Mouse (Mus musculus) embryonic facial prominence, embryonic 12.5 days (tissue): ENCODE data around the gene Cilp. TPM values are rescaled to one million over a fixed set of nuclear protein-coding genes. Genes with fewer than 3 reads are reported as not detected.
A peak's percentile ranks its signal among the peaks of the same experiment; 100 is the strongest.
"Not testable (repeated sequence)": the region's sequence is repeated elsewhere in the genome, so short reads cannot be mapped to it uniquely, and the experiment has no call there.

Source experiments
- ATAC-seq: fragments of 200-750 bp; cut with Nextera tagmentation; 2 replicates; pipeline ENCODE4 v1.8.0; 2017; ENCODE audit not compliant: insufficient number of reproducible peaks, insufficient read depth, low FRiP score, low TSS enrichment
- H3K27ac ChIP-seq: fragments of 300-500 bp; sonication (generic); 2 replicates; pipeline ENCODE4 v1.5.1; 2016; ENCODE audit warnings: mild to moderate bottlenecking
- H3K27me3 ChIP-seq: fragments of 300-500 bp; sonication (generic); 2 replicates; pipeline ENCODE4 v1.6.1; 2016; ENCODE audit warnings: mild to moderate bottlenecking, moderate library complexity
- H3K36me3 ChIP-seq: fragments of 300-500 bp; sonication (generic); 2 replicates; pipeline ENCODE4 v1.6.1; 2016; ENCODE audit warnings: mild to moderate bottlenecking
- H3K4me1 ChIP-seq: fragments of 300-500 bp; sonication (generic); 2 replicates; pipeline ENCODE4 v1.6.1; 2016
- H3K4me2 ChIP-seq: fragments of 300-500 bp; sonication (generic); replicated peaks from 2 replicates; pipeline ENCODE4 v1.6.1; 2016; ENCODE audit warnings: mild to moderate bottlenecking, moderate library complexity
- H3K4me3 ChIP-seq: fragments of 300-500 bp; sonication (generic); 2 replicates; pipeline ENCODE4 v1.5.1; 2016; ENCODE audit warnings: mild to moderate bottlenecking
- H3K9ac ChIP-seq: fragments of 300-500 bp; sonication (generic); 2 replicates; pipeline ENCODE4 v1.6.1; 2016; ENCODE audit warnings: mild to moderate bottlenecking, moderate library complexity
- H3K9me3 ChIP-seq: fragments of 300-500 bp; sonication (generic); 2 replicates; pipeline ENCODE4 v1.6.1; 2016; ENCODE audit warnings: mild to moderate bottlenecking, moderate library complexity
- WGBS: fragments of 180-500 bp; shearing (Covaris S2); methylation state at CpG from one replicate; pipeline ENCODE4 v1.1.7; 2016; 5-methylcytosine and 5-hydroxymethylcytosine counted together
- polyA plus RNA-seq: library from polyadenylated mRNA; unstranded; fragments of >200 nt; fragmentation: Nextera tagmentation; extraction: Ambion mirVana; gene quantifications from 2 replicates; pipeline ENCODE4 v1.2.1, GENCODE M21; 2016

Gene Cilp
- polyA plus RNA-seq = 0.95 and 0.99 TPM in 2 replicates

DNA sequence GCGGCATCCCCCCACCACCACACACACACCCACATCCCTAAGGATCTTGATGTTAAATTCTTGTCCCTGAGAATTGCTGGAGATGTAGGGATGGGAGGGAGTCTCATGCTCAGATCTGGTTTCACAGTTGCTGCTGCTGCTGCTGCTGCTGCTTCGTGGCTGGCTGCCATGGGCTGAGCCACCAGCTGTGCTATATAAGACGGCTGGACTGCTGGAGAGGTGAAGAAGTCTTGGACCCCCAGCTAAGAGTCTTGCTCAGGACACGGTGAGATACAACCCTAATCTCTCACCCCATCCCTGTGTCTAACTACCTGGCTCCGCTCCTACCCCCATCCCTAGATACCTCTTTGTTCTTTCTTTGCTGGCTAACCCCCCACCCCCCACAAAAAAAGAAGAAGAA is at the start of gene Cilp:
TSS of gene Cilp (plus strand) at position 222 of the 400 bp plus-strand sequence.
- H3K27ac ChIP-seq = no peak within 1 kb of the TSS

DNA sequence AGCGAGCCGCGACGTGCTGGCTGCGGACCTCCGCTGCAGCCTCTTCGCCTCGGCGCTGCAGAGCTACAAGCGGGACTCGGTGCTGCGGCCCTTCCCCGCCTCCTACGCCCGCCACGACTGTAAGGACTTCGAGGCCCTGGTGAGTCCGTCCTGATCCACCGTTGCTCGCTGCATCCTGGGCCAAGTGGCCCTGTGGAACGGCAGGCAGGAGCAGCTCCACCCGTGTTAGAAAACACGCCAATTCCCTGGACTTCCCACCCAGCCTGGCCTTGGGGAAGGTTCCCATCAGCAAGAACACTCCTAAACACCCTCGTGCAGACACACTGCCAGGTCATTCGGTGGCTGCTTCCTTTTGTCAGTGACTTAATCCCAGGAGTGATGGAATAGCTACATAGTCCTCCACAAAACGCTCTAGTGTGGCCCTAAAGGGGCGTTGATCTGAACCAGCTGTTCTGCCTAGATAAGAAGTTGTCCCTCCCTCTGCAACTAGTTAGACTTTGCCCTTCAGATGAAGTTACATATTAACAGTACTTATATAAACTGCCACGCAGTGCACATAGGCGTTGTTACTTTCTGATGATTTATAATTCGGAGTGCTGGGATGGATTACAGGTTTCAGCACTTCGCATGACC is 49.4 kb upstream of the Cilp start:
- Histone ChIP-seq H3K4me3 (peak overlapping the region; percentile 67), H3K27ac (peak overlapping the region; percentile 77), H3K9ac (peak overlapping the region; percentile 79), H3K27me3 (no peaks in the 10 kb centered on the region), H3K4me2 (peak overlapping the region; percentile 83), H3K9me3 (no peaks in the 10 kb centered on the region), H3K4me1 (peaks cover 7% of the 10 kb centered on the region), H3K36me3 (no peaks in the 10 kb centered on the region)
- WGBS = 9% methylated on average over 31 of the region's 31 CpGs
- no peak; the same call in 1 of the 2 replicates for ATAC-seq

More for the DNA sequence above, at the start of gene Cilp:
- H3K4me2 ChIP-seq = no peak within 1 kb of the TSS
- peaks cover 9% of the 10 kb centered on the region; the same call in 1 of the 2 replicates for H3K4me1 ChIP-seq
- 0 out of 2 replicates have a peak, but pooled peaks have one; percentile 53 for ATAC-seq
- 47% methylated on average over 5 of the region's 5 CpGs for WGBS
- no peaks in the 10 kb centered on the region for H3K36me3 ChIP-seq
- H3K9me3 ChIP-seq = no peaks in the 10 kb centered on the region
- H3K9ac ChIP-seq = no peak within 1 kb of the TSS
- no peak within 1 kb of the TSS for H3K4me3 ChIP-seq
- H3K27me3 ChIP-seq = no peaks in the 10 kb centered on the region

DNA sequence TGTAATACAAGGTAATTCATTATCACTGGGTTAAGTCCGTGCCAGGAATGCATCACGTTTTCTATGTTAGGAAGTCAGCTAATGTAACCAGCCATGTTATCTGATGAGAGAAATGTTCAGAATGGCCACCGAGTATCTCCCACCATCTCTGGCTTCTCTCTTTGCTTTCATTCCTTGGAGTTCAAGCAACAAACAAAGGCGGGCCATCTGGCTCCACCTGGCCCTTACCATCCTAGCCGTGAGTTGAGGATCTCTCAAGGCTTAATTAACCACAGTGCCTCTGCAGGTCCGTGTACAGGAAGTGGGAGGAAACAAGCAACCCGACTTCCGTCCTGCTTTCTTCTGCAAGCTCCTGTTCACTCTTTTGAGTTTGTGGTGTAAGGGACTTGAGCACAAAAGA is 48.0 kb upstream of the Cilp start:
- WGBS = 49% methylated on average over 8 of the region's 8 CpGs
- ATAC-seq = no peak
- no peak overlapping the region for H3K4me2 ChIP-seq
- no peak overlapping the region for H3K9ac ChIP-seq
- H3K36me3 ChIP-seq = no peaks in the 10 kb centered on the region
- H3K4me1 ChIP-seq = peaks cover 7% of the 10 kb centered on the region
- no peaks in the 10 kb centered on the region for H3K9me3 ChIP-seq
- no peak overlapping the region for H3K4me3 ChIP-seq
- no peaks in the 10 kb centered on the region for H3K27me3 ChIP-seq
- H3K27ac ChIP-seq = no peak overlapping the region

DNA sequence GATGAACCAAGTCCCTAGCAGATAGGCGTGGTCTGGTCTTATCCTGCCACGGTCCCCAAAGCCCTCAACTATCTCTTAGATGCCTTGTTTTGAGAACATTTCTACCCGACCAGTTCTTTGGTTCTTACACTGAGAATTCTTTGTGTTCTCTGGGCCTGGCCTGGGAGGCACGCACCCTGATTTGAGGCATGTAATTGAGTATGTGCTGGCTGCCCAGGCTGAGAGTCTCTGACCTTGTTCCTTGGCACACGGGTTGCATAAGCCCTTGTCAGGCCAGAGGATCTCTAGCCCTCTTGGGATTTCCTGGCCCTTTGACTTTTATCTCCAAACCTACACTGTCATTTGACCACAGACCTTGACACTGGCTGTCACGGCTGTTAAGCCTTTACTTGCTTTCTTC is 47.3 kb upstream of the Cilp start:
- H3K4me3 ChIP-seq = no peak overlapping the region
- H3K27me3 ChIP-seq = no peaks in the 10 kb centered on the region
- WGBS = 51% methylated on average over 6 of the region's 6 CpGs
- no peak for ATAC-seq
- peaks cover 7% of the 10 kb centered on the region for H3K4me1 ChIP-seq
- no peaks in the 10 kb centered on the region for H3K9me3 ChIP-seq
- H3K4me2 ChIP-seq = no peak overlapping the region
- H3K36me3 ChIP-seq = no peaks in the 10 kb centered on the region
- H3K27ac ChIP-seq = no peak overlapping the region
- H3K9ac ChIP-seq = no peak overlapping the region

DNA sequence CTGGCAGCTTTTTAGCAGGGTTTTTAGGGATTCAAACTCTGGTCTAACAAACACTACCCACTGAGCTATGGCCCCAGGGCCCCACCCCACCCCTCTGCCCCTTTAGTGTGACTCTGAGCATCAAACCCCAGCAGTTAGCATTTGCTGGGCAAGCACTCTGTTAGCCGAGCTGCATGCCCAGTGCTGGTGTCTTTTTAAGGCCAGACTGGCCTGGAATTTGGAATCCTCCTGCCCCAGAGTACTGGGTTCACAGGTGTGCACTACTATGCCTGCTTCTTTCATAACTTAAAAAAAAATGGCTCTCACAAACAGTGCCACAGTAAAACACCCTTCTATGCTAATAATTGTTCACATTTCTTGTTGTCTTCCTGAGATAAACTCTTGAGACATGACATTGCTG is 46.1 kb upstream of the Cilp start:
- no peak for ATAC-seq
- H3K36me3 ChIP-seq = no peaks in the 10 kb centered on the region
- no peaks in the 10 kb centered on the region for H3K27me3 ChIP-seq
- 54% methylated on average over 1 of the region's 1 CpGs for WGBS
- no peak overlapping the region for H3K4me3 ChIP-seq
- no peaks in the 10 kb centered on the region for H3K9me3 ChIP-seq
- H3K4me1 ChIP-seq = peaks cover 7% of the 10 kb centered on the region
- H3K4me2 ChIP-seq = no peak overlapping the region
- no peak overlapping the region for H3K27ac ChIP-seq
- H3K9ac ChIP-seq = no peak overlapping the region

DNA sequence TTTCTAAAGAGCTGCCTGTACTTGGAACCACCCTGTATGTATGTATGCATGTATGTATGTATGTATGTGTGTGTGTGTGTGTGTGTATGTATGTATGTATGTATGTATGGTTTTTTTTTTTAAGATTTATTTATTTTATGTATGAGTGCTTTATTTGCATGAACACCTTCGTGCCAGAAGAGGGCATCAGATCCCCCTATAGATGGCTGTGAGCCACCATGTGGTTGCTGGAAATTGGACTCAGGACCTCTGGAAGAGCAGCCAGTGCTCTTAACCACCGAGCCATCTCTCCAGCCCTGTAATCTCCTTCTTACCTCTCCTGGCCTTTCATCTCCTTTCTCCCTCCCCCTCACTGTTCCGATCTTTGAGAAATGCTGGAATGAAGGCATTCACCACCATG is 44.6 kb upstream of the Cilp start:
- not testable (repeated sequence) for ATAC-seq

DNA sequence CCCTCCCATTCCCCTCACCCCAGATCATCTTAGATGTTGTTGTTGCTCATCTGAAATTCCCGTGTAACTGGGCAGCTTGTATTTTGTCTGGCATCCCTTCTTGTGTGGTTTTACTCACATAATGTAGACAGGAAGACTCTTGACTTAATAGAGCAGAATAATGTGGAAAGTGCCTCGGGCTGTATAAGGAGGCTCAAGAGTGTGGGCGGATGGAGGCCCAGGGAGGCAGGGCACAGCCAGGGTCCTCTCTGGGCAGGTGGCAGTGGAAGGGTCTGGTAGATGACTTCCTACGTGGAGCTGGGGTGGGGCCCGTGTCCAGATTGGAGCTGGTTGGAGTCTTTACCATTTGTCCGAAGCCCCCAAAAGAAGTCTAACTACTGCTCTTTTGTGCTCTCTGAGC is 41.1 kb upstream of the Cilp start:
- no peak overlapping the region for H3K4me3 ChIP-seq
- no peaks in the 10 kb centered on the region for H3K27me3 ChIP-seq
- H3K4me1 ChIP-seq = no peaks in the 10 kb centered on the region
- no peak overlapping the region for H3K4me2 ChIP-seq
- H3K27ac ChIP-seq = no peak overlapping the region
- no peak overlapping the region for H3K9ac ChIP-seq
- ATAC-seq = no peak
- H3K9me3 ChIP-seq = no peaks in the 10 kb centered on the region
- H3K36me3 ChIP-seq = no peaks in the 10 kb centered on the region
- 77% methylated on average over 6 of the region's 6 CpGs for WGBS

More for the DNA sequence above, 44.6 kb upstream of the Cilp start:
- H3K27ac ChIP-seq, H3K9me3 ChIP-seq, H3K4me1 ChIP-seq, H3K4me3 ChIP-seq, H3K36me3 ChIP-seq, H3K4me2 ChIP-seq, H3K27me3 ChIP-seq, H3K9ac ChIP-seq: not testable (repeated sequence)
- 43% methylated on average over 3 of the region's 3 CpGs for WGBS

DNA sequence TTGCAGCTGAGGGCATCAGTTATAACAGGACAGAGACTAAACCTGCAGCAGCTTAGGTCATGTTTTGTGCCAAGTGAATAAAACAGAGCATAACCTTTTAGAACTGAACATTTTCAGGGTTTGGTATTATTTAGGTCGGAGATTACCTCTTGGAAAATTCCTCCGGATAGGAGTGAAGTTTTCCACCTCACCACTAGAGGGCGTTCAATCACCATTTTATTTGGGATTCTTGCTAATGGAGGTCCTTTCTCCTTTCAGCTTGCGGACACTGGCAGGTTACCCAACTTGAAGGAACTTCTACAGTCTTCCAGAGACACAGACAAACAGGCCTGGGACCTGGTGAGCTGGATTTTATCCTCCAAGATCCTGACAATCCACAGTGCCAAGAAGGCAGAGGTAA is 39.2 kb upstream of the Cilp start:
- Histone ChIP-seq H3K9ac (no peak overlapping the region), H3K27me3 (no peaks in the 10 kb centered on the region), H3K4me2 (no peak overlapping the region), H3K4me1 (no peaks in the 10 kb centered on the region), H3K9me3 (no peaks in the 10 kb centered on the region), H3K27ac (no peak overlapping the region), H3K36me3 (no peaks in the 10 kb centered on the region), H3K4me3 (no peak overlapping the region)
- WGBS = 38% methylated on average over 4 of the region's 4 CpGs
- ATAC-seq = no peak

DNA sequence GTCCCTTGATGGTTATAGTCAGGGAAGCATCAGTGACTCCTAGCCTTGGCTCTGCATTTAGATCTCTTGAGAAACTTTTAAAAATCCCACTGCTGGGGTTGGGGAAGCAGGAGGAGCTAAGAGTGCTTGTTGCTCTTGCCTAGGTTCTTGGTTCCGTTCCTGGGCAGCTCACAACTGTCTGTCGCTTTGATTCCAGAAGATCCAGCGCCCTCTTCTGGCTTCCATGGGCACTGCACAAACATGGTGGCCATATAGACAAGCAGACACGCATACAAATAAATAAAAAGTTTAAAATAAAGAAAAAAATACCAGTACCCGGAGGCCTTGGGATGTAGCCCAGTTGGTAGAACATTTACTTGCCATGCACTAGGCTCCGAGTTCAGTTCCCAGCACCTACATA is 34.7 kb upstream of the Cilp start:
- H3K9me3 ChIP-seq = no peaks in the 10 kb centered on the region
- H3K27ac ChIP-seq = no peak overlapping the region
- no peak for ATAC-seq
- H3K9ac ChIP-seq = no peak overlapping the region
- no peak overlapping the region for H3K4me3 ChIP-seq
- H3K4me2 ChIP-seq = no peak overlapping the region
- peaks cover 8% of the 10 kb centered on the region; the same call in 1 of the 2 replicates for H3K4me1 ChIP-seq
- H3K36me3 ChIP-seq = no peaks in the 10 kb centered on the region
- no peaks in the 10 kb centered on the region for H3K27me3 ChIP-seq
- WGBS = 74% methylated on average over 6 of the region's 6 CpGs

DNA sequence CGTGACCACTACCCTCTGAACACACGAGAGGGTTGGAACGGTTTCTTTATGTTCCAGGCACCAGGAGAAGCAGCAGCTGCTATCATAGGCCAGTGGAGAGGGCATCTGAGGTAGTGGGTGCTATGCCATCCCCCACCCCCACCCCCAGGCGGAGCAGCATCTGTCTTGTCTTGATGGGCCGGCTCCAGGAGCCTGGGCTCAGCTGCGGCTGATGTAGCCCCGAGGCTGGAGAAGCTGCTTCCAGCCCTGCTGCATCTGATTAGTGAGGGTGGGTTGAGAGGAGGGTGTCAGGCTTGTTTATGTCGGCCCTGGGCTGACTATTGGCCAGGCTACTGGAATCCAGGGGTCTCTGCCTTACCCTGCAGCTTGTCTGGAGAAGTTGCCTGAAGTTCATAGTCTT is 33.7 kb upstream of the Cilp start:
- no peak overlapping the region for H3K9ac ChIP-seq
- no peak overlapping the region for H3K4me2 ChIP-seq
- 47% methylated on average over 8 of the region's 8 CpGs for WGBS
- H3K4me1 ChIP-seq = peaks cover 8% of the 10 kb centered on the region; the same call in 1 of the 2 replicates
- no peaks in the 10 kb centered on the region for H3K9me3 ChIP-seq
- 0 out of 2 replicates have a peak overlapping the region, but pooled peaks have one; percentile 24 for H3K27ac ChIP-seq
- no peaks in the 10 kb centered on the region for H3K27me3 ChIP-seq
- ATAC-seq = no peak
- no peak overlapping the region for H3K4me3 ChIP-seq
- H3K36me3 ChIP-seq = no peaks in the 10 kb centered on the region

DNA sequence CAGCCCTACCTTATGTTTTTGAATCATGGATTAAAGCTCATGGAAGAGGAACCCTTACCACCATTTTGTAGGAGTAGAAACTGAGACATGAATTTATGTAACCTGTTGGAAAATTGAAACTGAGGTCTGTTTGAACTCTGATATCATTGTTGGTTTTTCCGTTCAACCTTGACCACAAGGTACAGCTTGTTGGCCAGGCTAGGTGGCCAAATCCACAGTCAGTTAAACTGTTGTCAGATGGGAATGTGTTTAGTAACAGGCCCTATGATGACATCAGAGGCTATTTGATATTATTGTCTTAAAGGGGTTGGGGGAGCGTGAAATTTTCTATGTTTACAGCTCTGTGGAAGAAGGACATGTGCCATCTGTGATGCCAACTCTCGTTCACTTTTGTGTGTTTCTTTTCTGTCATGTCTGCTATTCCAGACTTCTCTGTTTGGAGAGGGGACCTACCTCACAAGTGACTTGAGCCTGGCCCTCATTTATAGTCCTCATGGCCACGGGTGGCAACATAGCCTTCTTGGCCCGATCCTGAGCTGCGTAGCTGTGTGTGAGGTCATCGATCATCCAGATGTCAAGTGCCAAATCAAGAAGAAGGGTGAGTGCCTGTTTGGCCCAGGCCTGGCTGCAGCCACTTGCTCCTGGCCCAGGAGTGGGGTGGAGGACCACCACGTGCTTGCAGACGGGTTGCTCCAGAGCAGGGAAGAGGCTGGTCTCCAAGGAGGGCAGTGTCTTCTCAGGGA is 31.6 kb upstream of the Cilp start:
- no peak overlapping the region for H3K4me3 ChIP-seq
- no peaks in the 10 kb centered on the region for H3K27me3 ChIP-seq
- H3K36me3 ChIP-seq = 0 out of 2 replicates have a peak, but pooled peaks cover 3% of the 10 kb centered on the region
- no peak overlapping the region for H3K9ac ChIP-seq
- H3K4me2 ChIP-seq = no peak overlapping the region
- no peak overlapping the region for H3K27ac ChIP-seq
- H3K4me1 ChIP-seq = peaks cover 8% of the 10 kb centered on the region; the same call in 1 of the 2 replicates
- ATAC-seq = no peak
- 91% methylated on average over 9 of the region's 9 CpGs for WGBS
- H3K9me3 ChIP-seq = no peaks in the 10 kb centered on the region

DNA sequence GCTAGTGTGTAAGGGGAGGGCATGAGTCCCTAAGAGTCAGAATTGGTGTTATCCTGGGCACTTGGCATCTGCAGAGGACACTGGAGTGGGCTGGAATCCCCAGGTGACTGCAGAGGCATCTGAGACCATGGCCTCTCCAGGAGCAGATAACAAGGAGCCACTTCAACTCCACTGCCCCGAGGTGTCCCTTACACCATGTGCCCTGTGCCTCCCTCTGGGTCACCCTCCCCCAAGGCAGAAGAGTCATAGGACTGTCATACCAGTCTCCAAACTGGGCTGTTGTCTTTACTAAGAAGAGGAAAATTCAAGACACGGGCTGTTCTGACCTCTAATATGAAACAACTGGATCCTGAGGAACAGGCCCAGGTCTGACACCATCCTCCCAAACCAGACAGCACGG is 30.2 kb upstream of the Cilp start:
- peaks cover 8% of the 10 kb centered on the region; the same call in 1 of the 2 replicates for H3K4me1 ChIP-seq
- H3K9me3 ChIP-seq = no peaks in the 10 kb centered on the region
- H3K9ac ChIP-seq = no peak overlapping the region
- no peak overlapping the region for H3K4me3 ChIP-seq
- 66% methylated on average over 3 of the region's 3 CpGs for WGBS
- H3K27me3 ChIP-seq = no peaks in the 10 kb centered on the region
- H3K4me2 ChIP-seq = no peak overlapping the region
- no peak overlapping the region for H3K27ac ChIP-seq
- ATAC-seq = no peak
- 0 out of 2 replicates have a peak, but pooled peaks cover 3% of the 10 kb centered on the region for H3K36me3 ChIP-seq
